ENCODE assay signal across 15 mouse cellular contexts in genomic region chr1:63050866-63051265, GRCm38 (mm10).
DNase-seq lines count a peak whose midpoint lies in the region; ATAC-seq and TF ChIP-seq lines count a peak whose summit lies in the region.
"Had no signal": no experiment of that assay in that cellular context is flagged by ENCODE, and none has a peak within 500 bp of the region (broad histone marks: within the 10 kb centered on the region; RNA-seq: fewer than 3 reads in every experiment).

No protein-coding gene starts in this region.

- no peaks in the 10 kb centered on the region for H3K27me3 ChIP-seq in intestine, postnatal 0 days (replicated peaks; ENCODE audit: control insufficient read depth, insufficient read depth, low read length)
- H3K27me3 ChIP-seq in intestine, embryonic 15.5 days (replicated peaks): no peaks in the 10 kb centered on the region
- no peaks in the 10 kb centered on the region for H3K27me3 ChIP-seq in heart, postnatal 0 days (ENCODE audit: control insufficient read depth, insufficient read depth, low read length)
- H3K27me3 ChIP-seq in liver, embryonic 12.5 days (replicated peaks): no peaks in the 10 kb centered on the region
- H3K27me3 ChIP-seq in embryonic facial prominence, embryonic 10.5 days (replicated peaks; ENCODE audit: low read depth, poor library complexity, severe bottlenecking): no peaks in the 10 kb centered on the region
- H3K27me3 ChIP-seq: embryonic facial prominence, embryonic 15.5 days; hindbrain, embryonic 13.5 days; neural tube, embryonic 15.5 days; Patski had no signal

- ATAC-seq in intestine, postnatal 0 days: no peak
- ATAC-seq in intestine, embryonic 15.5 days: no peak
- ATAC-seq in heart, postnatal 0 days (ENCODE audit: insufficient read depth, low read depth): peak; percentile 73
- no peak for ATAC-seq in liver, embryonic 12.5 days
- ATAC-seq: Patski had no signal

- H3K9ac ChIP-seq in intestine, postnatal 0 days (ENCODE audit: low read depth, low read length): no peak overlapping the region
- H3K9ac ChIP-seq in intestine, embryonic 15.5 days: no peak overlapping the region
- H3K9ac ChIP-seq in heart, postnatal 0 days (replicated peaks; ENCODE audit: low read depth, low read length): peak overlapping the region; percentile 37; the same call in 1 of the 2 replicates
- no peak overlapping the region for H3K9ac ChIP-seq in liver, embryonic 12.5 days
- H3K9ac ChIP-seq: embryonic facial prominence, embryonic 15.5 days; hindbrain, embryonic 13.5 days; neural tube, embryonic 15.5 days had no signal

- no peaks in the 10 kb centered on the region; the same call in 1 of the 2 replicates for H3K4me1 ChIP-seq in intestine, postnatal 0 days (replicated peaks; ENCODE audit: control insufficient read depth, insufficient read depth, low read length)
- H3K4me1 ChIP-seq in intestine, embryonic 15.5 days (replicated peaks): peaks cover 5% of the 10 kb centered on the region; the same call in 1 of the 2 replicates
- peaks cover 32% of the 10 kb centered on the region for H3K4me1 ChIP-seq in heart, postnatal 0 days (ENCODE audit: control insufficient read depth, insufficient read depth)
- H3K4me1 ChIP-seq in liver, embryonic 12.5 days: 0 out of 2 replicates have a peak, but pooled peaks cover 10% of the 10 kb centered on the region
- H3K4me1 ChIP-seq in embryonic facial prominence, embryonic 10.5 days: peaks cover 10% of the 10 kb centered on the region; the same call in 1 of the 2 replicates
- H3K4me1 ChIP-seq: embryonic facial prominence, embryonic 15.5 days had no signal

- no peak overlapping the region for H3K4me3 ChIP-seq in intestine, postnatal 0 days (ENCODE audit: low read depth, low read length)
- no peak overlapping the region for H3K4me3 ChIP-seq in intestine, embryonic 15.5 days (replicated peaks)
- H3K4me3 ChIP-seq in heart, postnatal 0 days (ENCODE audit: low read depth, low read length): peak overlapping the region; percentile 7; the same call in 1 of the 2 replicates
- no peak overlapping the region for H3K4me3 ChIP-seq in liver, embryonic 12.5 days
- H3K4me3 ChIP-seq in embryonic facial prominence, embryonic 10.5 days: no peak overlapping the region
- H3K4me3 ChIP-seq: embryonic facial prominence, embryonic 15.5 days; hindbrain, embryonic 13.5 days; neural tube, embryonic 15.5 days had no signal

- no peak overlapping the region for H3K27ac ChIP-seq in intestine, postnatal 0 days (ENCODE audit: low read depth, low read length)
- no peak overlapping the region for H3K27ac ChIP-seq in intestine, embryonic 15.5 days
- H3K27ac ChIP-seq in heart, postnatal 0 days (ENCODE audit: low read depth): peak overlapping the region; percentile 66
- H3K27ac ChIP-seq in liver, embryonic 12.5 days: no peak overlapping the region
- no peak overlapping the region for H3K27ac ChIP-seq in embryonic facial prominence, embryonic 10.5 days (replicated peaks)
- H3K27ac ChIP-seq: embryonic facial prominence, embryonic 15.5 days; hindbrain, embryonic 13.5 days; neural tube, embryonic 15.5 days had no signal

- H3K4me2 ChIP-seq in intestine, postnatal 0 days (replicated peaks; ENCODE audit: low read depth): no peak overlapping the region
- no peak overlapping the region for H3K4me2 ChIP-seq in intestine, embryonic 15.5 days (replicated peaks)
- H3K4me2 ChIP-seq in heart, postnatal 0 days (ENCODE audit: low read depth, low read length): peak overlapping the region; percentile 53
- H3K4me2 ChIP-seq in liver, embryonic 12.5 days: no peak overlapping the region
- H3K4me2 ChIP-seq: embryonic facial prominence, embryonic 15.5 days; hindbrain, embryonic 13.5 days; neural tube, embryonic 15.5 days had no signal

- no peaks in the 10 kb centered on the region for H3K9me3 ChIP-seq in intestine, postnatal 0 days (ENCODE audit: control insufficient read depth)
- H3K9me3 ChIP-seq in intestine, embryonic 15.5 days: no peaks in the 10 kb centered on the region
- H3K9me3 ChIP-seq in heart, postnatal 0 days (replicated peaks; ENCODE audit: control insufficient read depth, low read length): no peaks in the 10 kb centered on the region
- no peaks in the 10 kb centered on the region for H3K9me3 ChIP-seq in liver, embryonic 12.5 days (replicated peaks)
- H3K9me3 ChIP-seq in embryonic facial prominence, embryonic 10.5 days: no peaks in the 10 kb centered on the region
- H3K9me3 ChIP-seq: embryonic facial prominence, embryonic 15.5 days; hindbrain, embryonic 13.5 days; neural tube, embryonic 15.5 days had no signal

- TF ChIP-seq EP300 in heart, postnatal 0 days (IDR thresholded peaks at IDR 0.05; ENCODE audit: low read depth): no peak

- peak; percentile 50 to 67 for DNase-seq in heart, adult 18-20 months
- peak; percentile 74 for DNase-seq in heart, postnatal 0 days (ENCODE audit: low spot score)
- DNase-seq in lung, postnatal 36 days: peak; percentile 69
- no peak for DNase-seq in urinary bladder, adult 2 months (ENCODE audit: low spot score)
- no peak for DNase-seq in embryonic facial prominence, embryonic 10.5 days (ENCODE audit: low spot score)
- DNase-seq: adrenal gland, adult 8-10 months; kidney, adult 8-10 months; right cerebral cortex, adult 18-20 months had no signal

- 77% methylated on average over 8 of the region's 8 CpGs for WGBS in intestine, postnatal 0 days
- WGBS in intestine, embryonic 15.5 days: 77% methylated on average over 8 of the region's 8 CpGs
- 49% methylated on average over 8 of the region's 8 CpGs for WGBS in heart, postnatal 0 days
- WGBS in liver, embryonic 12.5 days (ENCODE audit: insufficient replicate concordance): 84% methylated on average over 8 of the region's 8 CpGs
- 88% methylated on average over 8 of the region's 8 CpGs for whole genome bisulfite sequencing in embryonic facial prominence, embryonic 10.5 days

- H3K36me3 ChIP-seq in intestine, postnatal 0 days (ENCODE audit: control insufficient read depth, insufficient read depth): peaks cover 14% of the 10 kb centered on the region; the same call in 1 of the 2 replicates
- H3K36me3 ChIP-seq in intestine, embryonic 15.5 days: peaks cover 3% of the 10 kb centered on the region
- H3K36me3 ChIP-seq in heart, postnatal 0 days (replicated peaks; ENCODE audit: control insufficient read depth, insufficient read depth, low read length): peaks cover 11% of the 10 kb centered on the region
- H3K36me3 ChIP-seq in liver, embryonic 12.5 days: peaks cover 51% of the 10 kb centered on the region
- H3K36me3 ChIP-seq in embryonic facial prominence, embryonic 10.5 days (replicated peaks): peaks cover 52% of the 10 kb centered on the region
- H3K36me3 ChIP-seq: hindbrain, embryonic 13.5 days had no signal

- 0 out of 2 replicates have a peak, but pooled peaks have one; percentile 9 for TF ChIP-seq CTCF in intestine, postnatal 0 days (IDR thresholded peaks at IDR 0.05; ENCODE audit: low read depth)
- TF ChIP-seq CTCF in heart, postnatal 0 days (IDR thresholded peaks at IDR 0.05; ENCODE audit: low read depth): no peak

Comparison
In these comparisons a context has a peak if more than half of its experiments do, and no peak if none do; other contexts are left out.
1. DNase-seq: peak in heart, adult 18-20 months (2 of 2), heart, postnatal 0 days (single experiment) and lung, postnatal 36 days (single experiment); none in urinary bladder, adult 2 months (single experiment) and embryonic facial prominence, embryonic 10.5 days (single experiment).